Mouse (Mus musculus) CH12.LX (cell line): Measurements from ENCODE around the gene Ttf1. TPM values are rescaled to one million over a fixed set of nuclear protein-coding genes. Genes with fewer than 3 reads are reported as not detected.

Experiments used
- DNase-seq: peaks from one replicate; pipeline ENCODE4 v3.0.0-alpha.2; 2013; ENCODE audit errors: extremely low read depth
- H3K27ac ChIP-seq: 2 replicates; pipeline ENCODE4 v1.5.1; 2012; ENCODE audit warnings: low read depth, mild to moderate bottlenecking, control low read depth, moderate library complexity; ENCODE audit not compliant: insufficient read depth
- H3K27me3 ChIP-seq: replicated peaks from 2 replicates; pipeline ENCODE3; 2012; ENCODE audit warnings: inconsistent platforms
- H3K36me3 ChIP-seq, 2 experiments: replicated peaks in 1 of 2; 2 replicates each; pipeline versions ENCODE3 to v1.6.1; 2012; ENCODE audit warnings: inconsistent platforms in 1 of 2, low read length in 1 of 2, mild to moderate bottlenecking in 1 of 2, mixed read lengths in 1 of 2, moderate library complexity in 1 of 2; ENCODE audit not compliant: control insufficient read depth in 1 of 2, insufficient read depth in 1 of 2
- H3K4me1 ChIP-seq, 2 experiments: 2 replicates each; pipeline ENCODE4 v1.6.1; 2012; ENCODE audit warnings: inconsistent platforms in 1 of 2, moderate library complexity in 1 of 2; ENCODE audit not compliant: insufficient read depth in 2 of 2, control insufficient read depth in 1 of 2
- H3K4me2 ChIP-seq: 2 replicates; pipeline ENCODE4 v1.6.1; 2012; ENCODE audit warnings: low read depth, mild to moderate bottlenecking, control low read depth; ENCODE audit not compliant: poor library complexity, insufficient read depth, severe bottlenecking
- H3K4me3 ChIP-seq, 3 experiments: fragments of 150-350 bp in 1 of 3; sonication (generic) in 1 of 3; replicated peaks in 1 of 3; 2 replicates each; pipeline versions ENCODE3 to v1.5.1; 2011 to 2012; ENCODE audit warnings: low read depth in 2 of 3, low read length in 2 of 3, mild to moderate bottlenecking in 2 of 3, moderate library complexity in 2 of 3, control low read depth in 1 of 3, improper control_type of control experiment in 1 of 3, inconsistent platforms in 1 of 3, mixed read lengths in 1 of 3; ENCODE audit not compliant: poor library complexity in 1 of 3
- H3K79me2 ChIP-seq: replicated peaks from 2 replicates; pipeline ENCODE4 v1.6.1; 2012; ENCODE audit warnings: mild to moderate bottlenecking, moderate library complexity; ENCODE audit not compliant: control insufficient read depth, poor library complexity, insufficient read depth, severe bottlenecking; ENCODE audit errors: extremely low read depth
- H3K9ac ChIP-seq: 2 replicates; pipeline ENCODE4 v1.6.1; 2012; ENCODE audit warnings: low read depth, mild to moderate bottlenecking, control low read depth, moderate library complexity; ENCODE audit not compliant: insufficient read depth
- H3K9me3 ChIP-seq: replicated peaks from 2 replicates; pipeline ENCODE3; 2012; ENCODE audit warnings: low read length, inconsistent platforms, mixed read lengths
- BHLHE40 ChIP-seq: IDR thresholded peaks from 2 replicates; pipeline ENCODE4 v1.6.1; 2011; ENCODE audit warnings: mild to moderate bottlenecking, low read depth, low read length, improper control_type of control experiment
- CHD1 ChIP-seq: IDR thresholded peaks from 2 replicates; pipeline ENCODE4 v1.6.1; 2012; ENCODE audit warnings: low read depth, low read length, improper control_type of control experiment, inconsistent platforms
- CHD2 ChIP-seq: IDR thresholded peaks from 2 replicates; pipeline ENCODE4 v1.6.1; 2011; ENCODE audit warnings: low read length, improper control_type of control experiment
- CTCF ChIP-seq, 2 experiments: IDR thresholded peaks in 1 of 2; conservative IDR thresholded peaks in 1 of 2; 2 replicates each; pipeline ENCODE4 v1.5.1; 2011 to 2012; ENCODE audit warnings: low read depth in 2 of 2, low read length in 2 of 2, improper control_type of control experiment in 1 of 2, inconsistent platforms in 1 of 2, mild to moderate bottlenecking in 1 of 2, moderate library complexity in 1 of 2
- ELF1 ChIP-seq: IDR thresholded peaks from 2 replicates; pipeline ENCODE4 v1.6.1; 2014; ENCODE audit warnings: low read depth, mild to moderate bottlenecking, inconsistent platforms, low read length, improper control_type of control experiment
- EP300 ChIP-seq: IDR thresholded peaks from 2 replicates; pipeline ENCODE4 v1.6.1; 2011; ENCODE audit warnings: low read length, improper control_type of control experiment
- GABPA ChIP-seq: IDR thresholded peaks from 2 replicates; pipeline ENCODE4 v1.6.1; 2012; ENCODE audit warnings: low read depth, low read length, improper control_type of control experiment, inconsistent platforms; ENCODE audit not compliant: insufficient replicate concordance
- HCFC1 ChIP-seq: IDR thresholded peaks from 2 replicates; pipeline ENCODE4 v1.6.1; 2012; ENCODE audit warnings: low read depth, mild to moderate bottlenecking, inconsistent platforms, low read length, improper control_type of control experiment
- IRF4 ChIP-seq: IDR thresholded peaks from 2 replicates; pipeline ENCODE4 v1.6.1; 2014; ENCODE audit warnings: low read depth, mild to moderate bottlenecking, inconsistent platforms, low read length, improper control_type of control experiment
- JUN ChIP-seq: IDR thresholded peaks from 2 replicates; pipeline ENCODE4 v1.6.1; 2011; ENCODE audit warnings: low read depth, mild to moderate bottlenecking, low read length, improper control_type of control experiment, moderate library complexity; ENCODE audit not compliant: insufficient read depth
- JUND ChIP-seq: conservative IDR thresholded peaks from 2 replicates; pipeline ENCODE4 v1.6.1; 2011; ENCODE audit warnings: low read depth, low read length, improper control_type of control experiment
- KAT2A ChIP-seq: IDR thresholded peaks from 2 replicates; pipeline ENCODE4 v1.6.1; 2012; ENCODE audit warnings: low read length, improper control_type of control experiment, inconsistent platforms; ENCODE audit not compliant: insufficient replicate concordance
- MAFK ChIP-seq: IDR thresholded peaks from 2 replicates; pipeline ENCODE4 v1.6.1; 2011; ENCODE audit warnings: low read length, improper control_type of control experiment; ENCODE audit not compliant: insufficient replicate concordance
- MAX ChIP-seq: IDR thresholded peaks from 2 replicates; pipeline ENCODE4 v1.6.1; 2011; ENCODE audit warnings: low read length, improper control_type of control experiment
- MAZ ChIP-seq: IDR thresholded peaks from 2 replicates; pipeline ENCODE4 v1.6.1; 2012; ENCODE audit warnings: low read depth, mild to moderate bottlenecking, inconsistent platforms, low read length, improper control_type of control experiment, moderate library complexity
- MEF2A ChIP-seq: IDR thresholded peaks from 2 replicates; pipeline ENCODE4 v1.6.1; 2014; ENCODE audit warnings: low read depth, mild to moderate bottlenecking, inconsistent platforms, low read length, improper control_type of control experiment, borderline replicate concordance
- MXI1 ChIP-seq: IDR thresholded peaks from 2 replicates; pipeline ENCODE4 v1.6.1; 2011; ENCODE audit warnings: mild to moderate bottlenecking, low read depth, low read length, improper control_type of control experiment
- MYC ChIP-seq: IDR thresholded peaks from 2 replicates; pipeline ENCODE4 v1.6.1; 2011; ENCODE audit warnings: low read depth, mild to moderate bottlenecking, improper control_type of control experiment, low read length
- NELFE ChIP-seq: IDR thresholded peaks from 2 replicates; pipeline ENCODE4 v1.6.1; 2011; ENCODE audit warnings: low read depth, low read length, improper control_type of control experiment
- NRF1 ChIP-seq: IDR thresholded peaks from 2 replicates; pipeline ENCODE4 v1.6.1; 2014; ENCODE audit warnings: low read depth, mild to moderate bottlenecking, inconsistent platforms, low read length, improper control_type of control experiment, moderate library complexity
- PAX5 ChIP-seq: IDR thresholded peaks from 2 replicates; pipeline ENCODE4 v1.6.1; 2012; ENCODE audit warnings: low read length, inconsistent platforms, mixed read lengths
- POLR2A ChIP-seq: IDR thresholded peaks from 2 replicates; pipeline ENCODE4 v1.6.1; 2011; ENCODE audit warnings: low read depth, mild to moderate bottlenecking, improper control_type of control experiment, low read length
- RAD21 ChIP-seq: IDR thresholded peaks from 2 replicates; pipeline ENCODE4 v1.6.1; 2011; ENCODE audit warnings: low read depth, mild to moderate bottlenecking, low read length, improper control_type of control experiment, moderate library complexity
- RCOR1 ChIP-seq: conservative IDR thresholded peaks from 2 replicates; pipeline ENCODE4 v1.6.1; 2012; ENCODE audit warnings: low read depth, mild to moderate bottlenecking, inconsistent platforms, low read length, improper control_type of control experiment
- SMC3 ChIP-seq: IDR thresholded peaks from 2 replicates; pipeline ENCODE4 v1.6.1; 2011; ENCODE audit warnings: low read depth, low read length, improper control_type of control experiment
- TCF12 ChIP-seq: IDR thresholded peaks from 2 replicates; pipeline ENCODE4 v1.6.1; 2014; ENCODE audit warnings: low read depth, mild to moderate bottlenecking, inconsistent platforms, low read length, improper control_type of control experiment
- UBTF ChIP-seq: IDR thresholded peaks from 2 replicates; pipeline ENCODE4 v1.6.1; 2012; ENCODE audit warnings: low read depth, mild to moderate bottlenecking, inconsistent platforms, low read length, improper control_type of control experiment, moderate library complexity
- USF1 ChIP-seq: IDR thresholded peaks from 2 replicates; pipeline ENCODE4 v1.6.1; 2014; ENCODE audit warnings: low read depth, mild to moderate bottlenecking, inconsistent platforms, low read length, improper control_type of control experiment
- USF2 ChIP-seq: conservative IDR thresholded peaks from 2 replicates; pipeline ENCODE4 v1.6.1; 2011; ENCODE audit warnings: low read depth, low read length, improper control_type of control experiment
- ZC3H11A ChIP-seq: IDR thresholded peaks from 2 replicates; pipeline ENCODE4 v1.6.1; 2012; ENCODE audit warnings: low read depth, mild to moderate bottlenecking, inconsistent platforms, low read length, improper control_type of control experiment
- ZKSCAN1 ChIP-seq: IDR thresholded peaks from 2 replicates; pipeline ENCODE4 v1.6.1; 2012; ENCODE audit warnings: low read depth, inconsistent platforms, low read length, improper control_type of control experiment, borderline replicate concordance
- ZMIZ1 ChIP-seq: IDR thresholded peaks from 2 replicates; pipeline ENCODE4 v1.6.1; 2012; ENCODE audit warnings: low read depth, mild to moderate bottlenecking, inconsistent platforms, low read length, improper control_type of control experiment
- ZNF384 ChIP-seq: IDR thresholded peaks from 2 replicates; pipeline ENCODE4 v1.6.1; 2012; ENCODE audit warnings: low read depth, low read length, improper control_type of control experiment, inconsistent platforms
- dilution Hi-C: fragments of 300-500 bp; cut with MboI; formaldehyde crosslinking; loops from 2 replicates; pipeline ENCODE4 v1.14.3; 2020; ENCODE audit warnings: low sequenced_read_pairs; ENCODE audit not compliant: extremely low pct_unique_long_range_greater_than_20kb, extremely low pct_ligation_motif_present
- in situ Hi-C: fragments of 300-500 bp; cut with MboI; formaldehyde crosslinking; loops from 3 replicates; pipeline ENCODE4 v1.14.3; 2019; ENCODE audit warnings: low sequenced_read_pairs, low pct_ligation_motif_present, low pct_unique_long_range_greater_than_20kb, mixed read lengths
- polyA plus RNA-seq: library from polyadenylated mRNA; unstranded; fragments of >175 nt; gene quantifications from 2 replicates; pipeline ENCODE4 v1.2.1, GENCODE M21; 2012; ENCODE audit warnings: low read depth; ENCODE audit not compliant: insufficient read length
- total RNA-seq, 2 experiments: library from RNA; depleted of rRNA; stranded (reverse); fragments of 300-350 nt in 1 of 2; fragments of >200 nt in 1 of 2; gene quantifications; 2 replicates each; pipeline ENCODE4 v1.2.3; 2012 to 2014

Gene Ttf1
- total and polyA plus RNA-seq, 3 experiments: 9.5 to 11.7 (median 10.9) TPM

GRCm38 (mm10) chr2:29051932-29052331 lies 8.1 kb upstream of the Ttf1 start (continued):
- TF ChIP-seq CHD1 (no peak), POLR2A (no peak), USF1 (no peak), MAFK (no peak), ZC3H11A (no peak), SMC3 (no peak), MYC (no peak), HCFC1 (no peak), EP300 (0 out of 2 replicates have a peak, but pooled peaks have one; percentile 12), JUND (no peak), ELF1 (peak; percentile 28; the same call in 1 of the 2 replicates), NELFE (no peak), ZMIZ1 (no peak), USF2 (no peak), IRF4 (no peak; the same call in 1 of the 2 replicates), MAZ (no peak), BHLHE40 (no peak), MXI1 (no peak)
- TF ChIP-seq, all 38 proteins: peak for 7

GRCm38 (mm10) chr2:29052943-29053454 lies 7.1 kb upstream of the Ttf1 start:
- Histone ChIP-seq H3K27ac (no peak overlapping the region), H3K36me3 (no peaks in the 10 kb centered on the region), H3K27me3 (peaks cover 16% of the 10 kb centered on the region), H3K79me2 (no peaks in the 10 kb centered on the region), H3K9me3 (no peaks in the 10 kb centered on the region), H3K4me2 (peak overlapping the region; percentile 80), H3K9ac (0 out of 2 replicates have a peak overlapping the region, but pooled peaks have one; percentile 23), H3K4me3 (peak overlapping the region in 2 of 3 experiments; percentile 17 to 38), H3K4me1 (peaks cover 4 to 32% of the 10 kb centered on the region in 2 experiments; a peak in 3 of 4 replicates)
- dilution Hi-C loops: no loop called here
- peak; percentile 77 for DNase-seq
- in situ Hi-C loops: loop anchor here (5.0 kb wide), 2 partner anchors 131 to 301 kb away; no protein-coding TSS in a partner anchor
- TF ChIP-seq PAX5 (no peak), CHD2 (no peak), JUN (no peak), SMC3 (peak; percentile 57), TCF12 (no peak), KAT2A (no peak), MYC (no peak; the same call in 1 of the 2 replicates), HCFC1 (no peak), MXI1 (no peak), ELF1 (no peak), USF1 (no peak), BHLHE40 (no peak), GABPA (no peak), POLR2A (no peak), MAFK (no peak), RAD21 (peak; percentile 59), MAZ (0 out of 2 replicates have a peak, but pooled peaks have one; percentile 9), NELFE (peak; percentile 30; the same call in 1 of the 2 replicates), JUND (no peak), UBTF (no peak), RCOR1 (no peak), CTCF (conservative IDR thresholded peaks at IDR 0.05 in 1 of 2, IDR thresholded peaks at IDR 0.05 in 1 of 2; ENCODE audit: low read depth in 2 of 2, low read length in 2 of 2) (peak; percentile 87 to 89), MEF2A (no peak), NRF1 (no peak), ZKSCAN1 (no peak), ZC3H11A (no peak), ZNF384 (no peak), CHD1 (no peak), MAX (no peak), ZMIZ1 (no peak), IRF4 (no peak)
